Mouse (Mus musculus): ENCODE measurements at regions not wholly inside any gene's neighbourhood (a gene's known extent, or its start where the extent isn't known, plus 50 kb on each side); places are given as distances from the start of the nearest gene placed in this dataset.
"Not testable (repeated sequence)": the region's sequence is repeated elsewhere in the genome, so short reads cannot be mapped to it uniquely, and the experiment has no call there.

GRCm38 (mm10) chr15:3677026-3677425 is 93.7 kb upstream of the Ghr start:
- DNase-seq = not testable (repeated sequence)

GRCm38 (mm10) chr15:3672586-3672985 is 89.3 kb upstream of the Ghr start:
- DNase-seq = no peak

DNA sequence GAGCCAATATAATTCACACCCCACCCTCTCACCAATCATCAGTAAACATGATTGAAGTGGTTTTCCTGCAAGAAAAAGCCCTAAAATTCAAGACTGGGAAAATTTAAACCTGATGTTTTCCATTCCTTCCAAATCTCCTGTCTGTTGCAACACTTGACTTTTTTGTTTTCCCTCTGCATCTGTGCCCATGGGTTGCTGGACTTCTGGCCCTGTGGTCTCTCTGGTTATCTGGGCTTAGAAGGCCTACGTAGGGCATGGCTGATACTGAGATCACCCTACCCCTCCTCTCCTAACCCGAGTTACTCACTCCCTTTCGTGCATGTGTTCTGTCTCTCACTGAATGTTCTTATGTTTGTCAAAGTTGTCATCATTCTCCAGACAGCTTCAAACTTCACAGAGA is 87.9 kb upstream of the Ghr start:
- DNase-seq = no peak

- no peak for DNase-seq
Measured at GRCm38 (mm10) chr15:3669411-3669810, 86.1 kb upstream of the Ghr start.

DNA sequence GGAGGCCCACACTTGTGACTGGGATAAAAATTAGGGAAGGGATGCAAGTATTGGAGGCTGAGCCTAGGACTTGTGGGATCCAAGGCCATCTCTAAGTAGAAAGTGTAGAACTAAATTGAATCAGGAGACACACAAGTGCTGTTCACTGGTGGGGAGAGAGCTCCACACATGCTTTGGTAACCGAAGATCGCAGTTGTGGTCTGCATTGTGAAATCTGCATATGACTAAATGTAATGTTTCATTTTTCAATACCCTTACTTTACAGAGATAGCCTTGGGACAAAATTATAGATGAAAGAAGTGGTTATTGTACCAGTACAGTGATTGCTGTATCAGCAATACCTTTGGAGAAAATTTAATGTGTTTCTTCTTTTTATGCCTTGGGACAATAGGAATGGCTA is 85.6 kb upstream of the Ghr start:
- no peak for DNase-seq

DNA sequence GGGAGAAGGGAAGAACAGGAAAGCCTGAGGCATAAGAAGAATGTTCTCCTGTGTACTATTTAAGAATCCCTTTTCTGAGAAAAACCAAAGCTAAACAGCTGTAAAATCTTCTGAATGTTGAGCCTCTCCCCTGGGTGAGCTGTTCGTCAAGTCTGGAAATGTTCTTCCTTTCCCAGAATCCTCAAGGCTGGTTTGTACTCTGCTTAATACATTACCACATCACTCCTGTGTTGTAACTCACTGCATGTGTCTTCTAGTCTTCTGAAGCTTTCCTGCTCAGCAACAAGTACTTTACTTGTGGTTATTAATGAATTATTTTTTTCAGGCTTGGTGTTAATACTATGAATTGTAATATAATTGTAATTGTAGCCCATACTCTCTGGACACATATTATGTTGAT is 65.4 kb upstream of the Ghr start:
- DNase-seq = no peak

- no peak for DNase-seq
Measured at GRCm38 (mm10) chr15:3640091-3640490, 56.8 kb upstream of the Ghr start.
